Mouse (Mus musculus) embryonic stem cell, embryonic (primary cell): ENCODE measurements around the gene Pcbp2.

Source experiments
- CTCF ChIA-PET, 4 experiments: fragments of 300-600 bp in 2 of 4; fragments of 350-600 bp in 2 of 4; sonication (Branson Sonifier 250); formaldehyde crosslinking; loops; one replicate each; lab custom pipeline; 2022; ENCODE audit warnings: inconsistent platforms in 2 of 4; lab: Charles Lee
- POLR2A ChIA-PET, 4 experiments: fragments of 300-600 bp in 2 of 4; fragments of 350-600 bp in 2 of 4; sonication (Branson Sonifier 250); formaldehyde crosslinking; loops; one replicate each; lab custom pipeline; 2022; ENCODE audit warnings: antibody characterized with exemption in 4 of 4, inconsistent platforms in 1 of 4; lab: Charles Lee

The Pcbp2 gene

DNA sequence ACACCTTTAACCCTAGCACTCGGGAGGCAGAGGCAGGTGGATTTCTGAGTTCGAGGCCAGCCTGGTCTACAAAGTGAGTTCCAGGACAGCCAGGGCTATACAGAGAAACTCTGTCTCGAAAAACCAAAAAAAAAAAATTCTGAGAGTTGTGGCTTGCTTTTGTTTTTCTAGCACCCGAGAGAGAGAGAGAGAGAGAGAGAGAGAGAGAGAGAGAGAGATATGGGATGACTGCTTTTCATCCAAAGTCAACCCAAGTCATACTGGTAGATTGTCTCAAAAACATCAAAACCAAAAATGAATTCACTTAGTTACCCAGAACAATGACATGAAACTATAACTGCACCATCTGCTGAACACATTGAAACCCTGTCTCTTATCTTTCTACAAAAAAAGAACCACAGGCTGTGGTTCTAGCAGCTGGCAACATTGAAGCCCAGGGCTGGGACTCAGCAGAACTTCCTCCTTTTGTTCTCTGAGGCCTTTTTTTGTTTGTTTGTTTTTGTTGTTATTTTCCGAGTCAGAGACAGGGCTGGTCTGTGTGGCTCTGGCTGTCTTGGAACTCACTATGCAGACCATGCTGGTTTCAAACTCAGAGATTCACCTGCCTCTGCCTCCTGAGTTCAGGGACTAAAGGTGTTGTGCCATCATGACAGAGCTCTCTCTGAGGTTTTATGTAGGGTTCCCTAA is 12.1 kb upstream of the Pcbp2 start:
- CTCF ChIA-PET: interaction anchor here in 3 of 4 experiments (0.5 to 1.6 kb wide), 8 partner anchors 12 to 175 kb away, joined by 3 to 7 read pairs (median 3); partner anchors contain the start of genes Pcbp2 (in 1 of the 3) and Tarbp2 (in 1 of the 3)

DNA sequence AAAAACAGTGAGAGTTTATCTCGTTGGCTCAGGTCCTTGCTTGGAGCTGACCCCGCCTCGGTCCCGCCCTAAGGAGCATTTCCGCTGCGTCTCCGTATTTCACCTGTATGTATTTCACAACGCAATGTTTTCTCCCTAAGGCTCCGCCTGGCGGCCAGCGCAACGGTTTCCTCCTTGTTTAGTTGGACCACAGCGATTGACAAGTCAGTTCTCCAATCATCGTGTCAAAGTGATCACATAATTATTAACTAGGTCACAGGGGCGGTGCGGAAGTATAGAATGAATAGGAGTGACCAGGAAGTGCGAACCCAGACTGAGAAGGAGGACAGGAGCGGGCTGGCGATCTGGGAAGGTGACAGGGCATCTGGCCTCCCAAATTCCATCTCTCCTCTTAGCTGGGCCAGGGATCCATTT is 11.4 kb upstream of the Pcbp2 start, which contains the start of gene Prr13:
TSS of gene Prr13 (plus strand) at position 125 of the 414 bp plus-strand sequence.
- ChIA-PET POLR2A (interaction anchor here (0.6 to 3.9 kb wide), 40 partner anchors 8 to 212 kb away, joined by 3 to 61 read pairs (median 4); partner anchors contain the start of genes Pcbp2 (in 3 of the 4), Sp1 (in 2 of the 4), Tarbp2 (in 2 of the 4) and Aaas (in 1 of the 4)), CTCF (interaction anchor here (0.5 to 1.6 kb wide), 10 partner anchors 11 to 288 kb away, joined by 3 to 7 read pairs (median 3); partner anchors contain the start of genes Pcbp2 (in 1 of the 4) and Tarbp2 (in 1 of the 4))

More for the DNA sequence above, 12.1 kb upstream of the Pcbp2 start:
- POLR2A ChIA-PET: interaction anchor here in 3 of 4 experiments (0.6 to 3.9 kb wide), 28 partner anchors 10 to 214 kb away, joined by 3 to 61 read pairs (median 4); partner anchors contain the start of genes Pcbp2 (in 2 of the 3), Sp1 (in 2 of the 3), Tarbp2 (in 2 of the 3) and Aaas (in 1 of the 3)

DNA sequence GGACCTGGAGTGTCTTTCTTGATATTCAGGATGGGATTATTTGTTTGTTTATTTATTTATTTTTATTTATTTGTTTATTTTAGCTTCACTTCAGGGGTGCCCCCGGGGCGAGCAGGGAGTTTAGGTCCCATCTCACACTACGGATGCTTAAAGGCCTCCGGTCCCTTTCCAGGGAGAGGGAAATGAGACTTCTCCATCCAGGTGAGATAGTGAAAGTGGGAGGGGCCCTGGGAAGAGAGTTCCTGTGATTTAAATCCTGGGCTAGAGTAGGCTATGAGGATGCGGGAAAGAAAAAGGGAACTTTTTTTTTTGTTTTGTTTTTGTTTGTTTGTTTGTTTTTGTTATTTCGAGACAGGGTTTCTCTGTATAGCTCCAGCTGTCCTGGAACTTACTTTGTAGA is 11.0 kb upstream of the Pcbp2 start:
- CTCF ChIA-PET: interaction anchor here (0.6 to 1.6 kb wide), 8 partner anchors 11 to 862 kb away, joined by 3 to 7 read pairs (median 4); partner anchors contain the start of gene Pcbp2 (in 1 of the 4)
- POLR2A ChIA-PET: interaction anchor here (0.6 to 3.9 kb wide), 39 partner anchors 9 to 212 kb away, joined by 3 to 61 read pairs (median 4); partner anchors contain the start of genes Pcbp2 (in 3 of the 4), Sp1 (in 2 of the 4), Tarbp2 (in 2 of the 4) and Aaas (in 1 of the 4)

DNA sequence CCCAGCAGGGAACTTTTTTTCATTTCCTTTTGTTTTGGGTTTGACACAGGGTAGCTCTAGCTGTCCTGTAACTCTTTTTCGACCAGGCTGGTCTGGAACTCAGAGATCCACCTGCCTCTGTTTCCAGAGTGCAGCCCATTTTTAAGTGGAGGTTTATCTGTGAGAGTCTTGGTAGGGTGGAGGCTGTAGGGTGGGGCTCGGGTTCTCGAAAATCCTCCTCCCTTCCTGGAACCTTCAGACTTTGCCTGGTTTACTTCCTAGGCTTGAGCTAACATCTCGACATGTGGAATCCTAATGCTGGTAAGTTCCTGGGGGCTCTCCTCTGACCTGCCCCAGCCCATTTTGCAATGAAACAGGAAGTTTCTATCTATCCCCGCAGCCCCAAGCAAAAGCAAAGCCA is 10.5 kb upstream of the Pcbp2 start:
- ChIA-PET POLR2A (interaction anchor here (0.8 to 3.9 kb wide), 32 partner anchors 9 to 128 kb away, joined by 3 to 61 read pairs (median 5); partner anchors contain the start of genes Pcbp2 (in 4 of the 4), Sp1 (in 2 of the 4), Tarbp2 (in 2 of the 4) and Aaas (in 1 of the 4)), CTCF (interaction anchor here (0.6 to 1.5 kb wide), 10 partner anchors 9 to 863 kb away, joined by 3 to 12 read pairs (median 4); partner anchors contain the start of gene Pcbp2 (in 2 of the 4))

DNA sequence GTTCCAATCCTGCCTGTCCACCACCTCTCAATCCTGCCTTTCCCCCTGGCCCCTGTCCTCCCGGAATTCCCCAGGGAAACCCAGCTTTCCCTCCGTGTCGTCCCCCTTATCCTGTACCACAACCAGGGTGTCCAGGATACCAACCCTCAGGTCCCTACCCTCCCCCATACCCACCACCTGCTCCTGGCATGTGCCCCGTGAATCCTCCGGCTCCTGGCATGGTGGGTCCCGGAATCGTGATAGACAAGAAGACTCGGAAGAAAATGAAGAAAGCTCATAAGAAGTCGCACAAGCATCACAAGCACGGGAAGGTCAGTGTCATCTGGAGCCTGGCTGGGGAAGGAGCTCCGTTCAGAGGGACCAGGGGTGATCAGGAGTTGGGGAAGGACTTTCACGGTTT is 9.9 kb upstream of the Pcbp2 start:
- CTCF ChIA-PET: interaction anchor here in 3 of 4 experiments (0.9 to 1.5 kb wide), 10 partner anchors 9 to 717 kb away, joined by 3 to 12 read pairs (median 4); partner anchors contain the start of gene Pcbp2 (in 2 of the 3)
- POLR2A ChIA-PET: interaction anchor here (0.7 to 3.9 kb wide), 26 partner anchors 10 to 110 kb away, joined by 3 to 61 read pairs (median 6); partner anchors contain the start of genes Pcbp2 (in 4 of the 4), Sp1 (in 2 of the 4), Tarbp2 (in 2 of the 4) and Aaas (in 1 of the 4)

GRCm38 (mm10) chr15:102460971-102461370 is 9.4 kb upstream of the Pcbp2 start:
- ChIA-PET CTCF (interaction anchor here in 3 of 4 experiments (0.9 to 1.4 kb wide), 9 partner anchors 9 to 103 kb away, joined by 3 to 12 read pairs (median 3); partner anchors contain the start of gene Pcbp2 (in 2 of the 3)), POLR2A (interaction anchor here in 3 of 4 experiments (0.7 to 3.9 kb wide), 19 partner anchors 9 to 79 kb away, joined by 3 to 61 read pairs (median 6); partner anchors contain the start of genes Pcbp2 (in 3 of the 3), Tarbp2 (in 2 of the 3), Amhr2 (in 1 of the 3) and Sp1 (in 1 of the 3))

DNA sequence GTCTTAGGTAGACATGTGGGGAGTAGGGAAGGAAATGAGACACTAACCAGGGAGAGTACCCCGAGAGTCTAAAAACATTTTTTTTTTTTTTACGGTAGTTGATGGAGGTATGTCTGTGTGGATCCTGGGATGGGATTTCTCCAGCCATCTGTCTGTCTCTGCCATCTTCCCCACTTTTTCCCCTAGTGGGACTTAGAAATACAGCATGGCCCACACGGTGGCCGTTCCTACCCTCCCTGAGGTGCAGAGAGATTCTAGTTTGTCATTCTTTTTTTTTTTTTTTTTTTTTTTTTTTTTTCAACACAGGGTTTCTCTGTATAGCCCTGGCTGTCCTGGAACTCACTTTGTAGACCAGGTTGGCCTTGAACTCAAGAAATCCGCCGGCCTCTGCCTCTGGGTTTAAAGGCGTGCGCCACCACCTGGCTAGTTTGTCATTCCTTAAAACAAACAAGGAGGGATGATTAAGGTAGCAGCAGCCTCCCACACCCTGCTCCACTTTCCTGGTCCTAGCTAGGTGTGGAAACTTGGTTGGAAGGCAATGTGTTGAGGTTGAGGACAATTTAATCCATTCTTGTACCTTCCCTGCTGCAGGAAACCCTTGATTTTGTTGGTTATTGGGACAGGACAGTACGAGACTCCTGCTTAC is 8.8 kb upstream of the Pcbp2 start:
- ChIA-PET CTCF (interaction anchor here in 3 of 4 experiments (0.6 to 1.7 kb wide), 11 partner anchors 9 to 215 kb away, joined by 3 to 14 read pairs (median 4); partner anchors contain the start of genes Pcbp2 (in 2 of the 3), Tarbp2 (in 2 of the 3) and Npff (in 1 of the 3)), POLR2A (interaction anchor here in 3 of 4 experiments (0.6 to 4.2 kb wide), 27 partner anchors 9 to 294 kb away, joined by 3 to 22 read pairs (median 5); partner anchors contain the start of genes Pcbp2 (in 2 of the 3), Sp1 (in 2 of the 3), Tarbp2 (in 2 of the 3) and Aaas (in 1 of the 3))

DNA sequence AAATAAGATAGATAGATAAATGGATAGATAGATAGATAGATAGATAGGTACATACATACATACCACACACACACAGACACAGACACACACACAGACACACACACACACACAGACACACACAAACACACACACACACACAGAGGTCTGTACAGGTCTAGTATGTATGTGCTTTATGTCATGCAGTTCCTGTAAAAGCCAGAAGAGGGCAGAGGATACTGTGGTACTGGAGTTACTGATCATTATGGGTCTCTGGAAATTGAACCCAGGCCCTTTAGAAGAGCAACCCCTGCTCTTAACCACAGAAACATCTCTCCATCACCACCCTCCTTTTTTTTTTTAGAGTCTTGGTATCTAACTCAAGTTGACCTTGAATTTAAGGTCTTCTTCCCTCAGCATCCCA is 6.7 kb upstream of the Pcbp2 start:
- ChIA-PET CTCF (interaction anchor here in 1 of 4 experiments (1.7 kb wide), 1 partner anchor 55 kb away, joined by 9 read pairs; the partner anchor contains the start of gene Tarbp2), POLR2A (interaction anchor here in 3 of 4 experiments (0.6 to 4.2 kb wide), 15 partner anchors 10 to 377 kb away, joined by 3 to 21 read pairs (median 4); partner anchors contain the start of genes Gm10337 (in 1 of the 3), Map3k12 (in 1 of the 3), Sp1 (in 1 of the 3) and Tarbp2 (in 1 of the 3))

GRCm38 (mm10) chr15:102468675-102469370 is 1.5 kb upstream of the Pcbp2 start:
- POLR2A ChIA-PET: interaction anchor here in 2 of 4 experiments (0.6 to 3.0 kb wide), 8 partner anchors 10 to 202 kb away, joined by 3 to 89 read pairs (median 3); partner anchors contain the start of genes Prr13 (in 2 of the 2), Map3k12 (in 1 of the 2) and Tarbp2 (in 1 of the 2)
- CTCF ChIA-PET: interaction anchor here in 2 of 4 experiments (0.6 kb wide), 2 partner anchors 13 to 52 kb away, joined by 4 to 14 read pairs; no protein-coding TSS in a partner anchor

- ChIA-PET POLR2A (interaction anchor here (0.5 to 3.0 kb wide), 161 partner anchors 8 to 731 kb away, joined by 3 to 89 read pairs (median 5); partner anchors contain the start of genes Sp1 (in 4 of the 4), Aaas (in 3 of the 4), Prr13 (in 3 of the 4) and Tarbp2 (in 3 of the 4)), CTCF (interaction anchor here (0.6 to 2.1 kb wide), 28 partner anchors 9 to 200 kb away, joined by 3 to 14 read pairs (median 4); partner anchors contain the start of genes Tarbp2 (in 2 of the 4), Aaas (in 1 of the 4), Npff (in 1 of the 4) and Prr13 (in 1 of the 4))
Observed at GRCm38 (mm10) chr15:102470605-102471294, 411 bp downstream of the Pcbp2 start.

GRCm38 (mm10) chr15:102471295-102471645 is 931 bp downstream of the Pcbp2 start:
- CTCF ChIA-PET: interaction anchor here in 3 of 4 experiments (0.6 to 2.1 kb wide), 12 partner anchors 9 to 706 kb away, joined by 3 to 14 read pairs (median 4); partner anchors contain the start of genes Npff (in 1 of the 3) and Tarbp2 (in 1 of the 3)
- POLR2A ChIA-PET: interaction anchor here (0.6 to 3.0 kb wide), 103 partner anchors 8 to 586 kb away, joined by 3 to 89 read pairs (median 5); partner anchors contain the start of genes Prr13 (in 3 of the 4), Sp1 (in 3 of the 4), Tarbp2 (in 3 of the 4) and Atp5g2 (in 2 of the 4)

GRCm38 (mm10) chr15:102471727-102472126 is 1.4 kb downstream of the Pcbp2 start:
- CTCF ChIA-PET: interaction anchor here in 3 of 4 experiments (0.6 to 2.1 kb wide), 10 partner anchors 10 to 706 kb away, joined by 3 to 14 read pairs (median 4); partner anchors contain the start of genes Npff (in 1 of the 3) and Tarbp2 (in 1 of the 3)
- POLR2A ChIA-PET: interaction anchor here in 3 of 4 experiments (0.6 to 3.0 kb wide), 83 partner anchors 7 to 586 kb away, joined by 3 to 89 read pairs (median 5); partner anchors contain the start of genes Tarbp2 (in 3 of the 3), Atp5g2 (in 2 of the 3), Map3k12 (in 2 of the 3) and Prr13 (in 2 of the 3)

- ChIA-PET CTCF (no interaction called here), POLR2A (interaction anchor here (0.5 to 15.3 kb wide), 34 partner anchors 8 to 199 kb away, joined by 3 to 518 read pairs (median 5); partner anchors contain the start of genes Tarbp2 (in 3 of the 4), Gm10337 (in 2 of the 4), Sp1 (in 2 of the 4) and Amhr2 (in 1 of the 4))
Observed at GRCm38 (mm10) chr15:102473246-102473645, 2.9 kb downstream of the Pcbp2 start.

DNA sequence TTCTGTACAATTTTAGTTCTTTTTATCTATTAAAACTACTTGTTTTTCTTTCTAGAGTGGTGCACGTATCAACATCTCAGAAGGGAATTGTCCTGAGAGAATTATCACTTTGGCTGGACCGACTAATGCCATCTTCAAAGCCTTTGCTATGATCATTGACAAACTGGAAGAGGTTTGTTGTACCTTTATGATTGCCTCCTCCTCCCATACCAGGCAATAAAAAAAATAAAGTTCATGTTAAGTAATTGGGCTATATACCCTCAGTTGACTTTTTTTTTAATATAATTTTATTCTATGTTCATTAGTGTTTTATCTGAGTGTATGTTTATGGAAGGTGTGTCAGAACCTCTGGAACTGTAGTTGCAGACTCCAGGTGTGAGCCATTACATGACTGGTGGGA is 4.2 kb downstream of the Pcbp2 start:
- CTCF ChIA-PET: no interaction called here
- POLR2A ChIA-PET: interaction anchor here in 2 of 4 experiments (0.7 to 15.3 kb wide), 9 partner anchors 8 to 75 kb away, joined by 3 to 518 read pairs (median 8); partner anchors contain the start of genes Gm10337 (in 1 of the 2) and Tarbp2 (in 1 of the 2)
